Mouse (Mus musculus): ENCODE data around the gene Stat4. TPM values are rescaled to one million over a fixed set of nuclear protein-coding genes. Genes with fewer than 3 reads are reported as not detected.

Gene Stat4
- 0.02 and 0.03 TPM in 2 replicates for polyA plus RNA-seq (2012; rRNA removed)

DNA sequence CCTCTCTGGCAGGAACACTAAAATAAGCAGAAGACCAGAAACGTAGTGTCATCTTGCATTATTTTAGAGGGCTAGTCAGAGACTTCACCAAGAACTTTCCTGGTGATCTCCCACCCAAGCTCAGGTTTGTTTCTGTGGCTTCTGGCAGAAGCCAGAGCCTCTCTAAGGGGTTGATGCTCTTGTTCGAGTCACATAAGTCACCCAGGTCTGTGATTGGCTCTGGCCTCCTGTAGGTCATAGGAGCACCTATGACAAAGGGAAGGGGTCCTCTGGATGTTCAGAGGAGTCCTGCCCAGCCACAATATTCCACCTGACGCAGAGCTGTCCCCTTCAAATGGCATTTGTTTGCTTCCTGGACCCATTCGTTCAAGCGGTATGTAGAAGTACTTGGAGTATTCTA lies at the start of gene Stat4:
Gene Stat4, plus strand, starts transcription at position 301 of the 400 bp plus-strand sequence.

GRCm38 (mm10) chr1:52118860-52119591 lies 132.1 kb downstream of the Stat4 start, which contains the start of gene Stat1:
TSS of gene Stat1 (plus strand) at chr1:52119440.

Other genes with a start within 250 kb of the Stat4 start
- gene Myo1b, start 71.1 kb upstream of the Stat4 start, polyA plus RNA-seq (2012; rRNA removed): 2.6 and 3.9 TPM in 2 replicates
- 10.2 and 11.0 TPM in 2 replicates for gene Stat1, start 132.3 kb downstream of the Stat4 start, polyA plus RNA-seq (2012; rRNA removed)
- 2.8 and 5.2 TPM in 2 replicates for gene Gls, start 246.1 kb downstream of the Stat4 start, polyA plus RNA-seq (2012; rRNA removed)

Measured in stomach, adult 2 months (tissue).